Mouse (Mus musculus) stomach, embryonic 15.5 days (tissue): ENCODE data around the gene Pabpc1l. TPM values are rescaled to one million over a fixed set of nuclear protein-coding genes. Genes with fewer than 3 reads are reported as not detected.
A peak's percentile ranks its signal among the peaks of the same experiment; 100 is the strongest.

Experiments
- ATAC-seq: fragments of 200-750 bp; cut with Nextera tagmentation; 2 replicates; pipeline ENCODE4 v1.8.0; 2017; ENCODE audit warnings: low read depth, moderate number of reproducible peaks, moderate TSS enrichment; ENCODE audit not compliant: insufficient read depth, low FRiP score
- H3K27ac ChIP-seq: fragments of 300-500 bp; sonication (generic); 2 replicates; pipeline ENCODE4 v1.5.1; 2015; ENCODE audit warnings: mild to moderate bottlenecking, inconsistent platforms
- H3K27me3 ChIP-seq: fragments of 300-500 bp; sonication (generic); replicated peaks from 2 replicates; pipeline ENCODE4 v1.6.1; 2015; ENCODE audit warnings: inconsistent platforms
- H3K36me3 ChIP-seq: fragments of 300-500 bp; sonication (generic); 2 replicates; pipeline ENCODE4 v1.6.1; 2015; ENCODE audit warnings: inconsistent platforms
- H3K4me1 ChIP-seq: fragments of 300-500 bp; sonication (generic); 2 replicates; pipeline ENCODE4 v1.6.1; 2015; ENCODE audit warnings: inconsistent platforms
- H3K4me2 ChIP-seq: fragments of 300-500 bp; sonication (generic); 2 replicates; pipeline ENCODE4 v1.6.1; 2015; ENCODE audit warnings: mild to moderate bottlenecking, inconsistent platforms
- H3K4me3 ChIP-seq: fragments of 300-500 bp; sonication (generic); replicated peaks from 2 replicates; pipeline ENCODE4 v1.5.1; 2015; ENCODE audit warnings: inconsistent platforms
- H3K9ac ChIP-seq: fragments of 300-500 bp; sonication (generic); 2 replicates; pipeline ENCODE4 v1.6.1; 2015; ENCODE audit warnings: inconsistent platforms
- H3K9me3 ChIP-seq: fragments of 300-500 bp; sonication (generic); 2 replicates; pipeline ENCODE4 v1.6.1; 2016; ENCODE audit warnings: inconsistent platforms
- WGBS: fragments of 180-500 bp; shearing (Covaris S2); methylation state at CpG from one replicate; pipeline ENCODE4 v1.1.7; 2015; 5-methylcytosine and 5-hydroxymethylcytosine counted together
- polyA plus RNA-seq: library from polyadenylated mRNA; unstranded; fragments of >200 nt; fragmentation: Nextera tagmentation; extraction: Ambion mirVana; gene quantifications from 2 replicates; pipeline ENCODE4 v1.2.1, GENCODE M21; 2015

Pabpc1l gene
- polyA plus RNA-seq, 1 experiment from 2014 or later = 1.3 TPM

DNA sequence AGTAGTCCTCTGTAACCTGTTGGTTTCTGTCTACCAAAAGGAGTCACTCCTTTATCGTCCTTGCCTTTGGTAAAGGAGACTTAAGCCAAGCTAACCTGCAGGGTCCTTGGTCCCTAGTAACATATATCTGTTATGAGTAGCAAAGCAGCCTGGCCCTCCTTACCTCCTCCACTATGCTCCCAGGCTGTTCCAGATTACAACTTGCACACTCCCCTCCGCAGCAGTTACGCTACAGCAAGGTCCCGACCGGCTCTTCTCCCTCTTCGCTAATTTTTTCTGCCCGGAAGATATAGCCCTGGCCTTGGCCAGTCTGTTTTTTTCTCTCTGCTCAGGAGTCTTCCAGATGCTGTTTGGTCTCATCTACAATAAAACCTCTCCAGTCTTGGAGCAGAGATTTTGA is 47.9 kb downstream of the Pabpc1l start:
- Histone ChIP-seq H3K27me3 (no peaks in the 10 kb centered on the region), H3K9ac (no peak overlapping the region), H3K4me2 (no peak overlapping the region), H3K36me3 (no peaks in the 10 kb centered on the region), H3K4me3 (no peak overlapping the region), H3K27ac (no peak overlapping the region), H3K4me1 (peaks cover 20% of the 10 kb centered on the region), H3K9me3 (no peaks in the 10 kb centered on the region)
- no peak for ATAC-seq
- WGBS = 82% methylated on average over 7 of the region's 7 CpGs

DNA sequence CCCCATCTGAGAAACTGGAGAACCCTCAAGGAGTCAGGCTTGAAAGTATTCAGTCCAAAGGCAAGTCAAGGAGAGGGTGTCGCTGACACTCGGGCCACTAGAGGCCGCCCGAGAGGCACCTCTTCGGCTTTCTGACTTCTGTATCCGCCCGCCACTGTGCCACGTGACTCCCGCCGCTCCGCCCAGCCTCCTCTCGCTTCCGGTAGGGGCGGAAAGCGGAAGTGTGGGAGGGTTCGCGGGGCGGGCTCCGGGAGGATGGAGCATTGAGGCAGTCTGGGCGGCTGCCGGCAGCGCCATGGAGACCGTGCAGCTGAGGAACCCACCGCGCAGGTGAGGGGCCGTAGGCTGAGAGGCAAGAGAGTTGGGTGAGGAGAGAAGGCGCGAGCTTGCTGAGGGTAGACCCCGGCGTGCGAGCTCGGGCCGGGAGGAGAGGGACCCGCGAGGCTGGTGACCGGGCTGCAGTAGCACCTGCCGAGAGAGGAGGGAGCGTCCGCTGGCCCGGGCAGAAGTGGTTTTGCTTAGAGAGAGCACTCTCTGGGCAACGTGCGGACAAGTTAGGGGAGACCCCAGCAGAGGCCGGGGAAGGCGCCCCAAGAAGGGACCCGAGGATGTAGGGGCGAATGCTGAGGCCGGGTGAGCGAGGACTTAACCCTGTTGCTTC is 48.8 kb downstream of the Pabpc1l start:
- peak; percentile 83 for ATAC-seq
- Histone ChIP-seq H3K4me2 (peak overlapping the region; percentile 88), H3K4me1 (peaks cover 13% of the 10 kb centered on the region), H3K36me3 (no peaks in the 10 kb centered on the region), H3K27ac (peak overlapping the region; percentile 64), H3K27me3 (no peaks in the 10 kb centered on the region), H3K4me3 (peak overlapping the region; percentile 95), H3K9me3 (no peaks in the 10 kb centered on the region), H3K9ac (peak overlapping the region; percentile 71)
- under 1% methylated on average over 48 of the region's 48 CpGs for WGBS

DNA sequence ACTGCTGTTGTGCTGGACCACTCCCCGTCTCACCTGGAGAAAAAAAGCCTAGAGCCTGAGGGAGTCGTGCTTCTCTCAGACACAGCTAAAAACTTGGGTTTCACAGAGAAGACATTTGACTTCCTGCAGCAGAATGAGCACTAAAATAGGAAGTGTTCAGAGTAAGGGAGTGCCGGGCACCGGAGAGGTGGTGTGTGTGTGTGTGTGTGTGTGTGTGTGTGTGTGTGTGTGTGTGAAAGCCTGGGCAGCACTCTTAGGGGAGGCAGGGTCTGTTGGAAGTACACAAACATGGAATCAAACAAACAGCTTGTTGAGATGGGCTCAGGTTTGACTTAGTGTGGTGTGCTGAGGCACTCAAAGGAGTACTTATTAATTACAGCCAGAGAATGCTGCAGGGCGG is 49.8 kb downstream of the Pabpc1l start:
- no peaks in the 10 kb centered on the region for H3K27me3 ChIP-seq
- 0 out of 2 replicates have a peak, but pooled peaks cover 2% of the 10 kb centered on the region for H3K36me3 ChIP-seq
- no peak for ATAC-seq
- H3K4me1 ChIP-seq = peaks cover 9% of the 10 kb centered on the region; the same call in 1 of the 2 replicates
- no peaks in the 10 kb centered on the region for H3K9me3 ChIP-seq
- WGBS = 32% methylated on average over 5 of the region's 5 CpGs
- peak overlapping the region; percentile 95 for H3K4me3 ChIP-seq
- H3K27ac ChIP-seq = 0 out of 2 replicates have a peak overlapping the region, but pooled peaks have one; percentile 64
- peak overlapping the region; percentile 88 for H3K4me2 ChIP-seq
- H3K9ac ChIP-seq = peak overlapping the region; percentile 71; the same call in 1 of the 2 replicates

DNA sequence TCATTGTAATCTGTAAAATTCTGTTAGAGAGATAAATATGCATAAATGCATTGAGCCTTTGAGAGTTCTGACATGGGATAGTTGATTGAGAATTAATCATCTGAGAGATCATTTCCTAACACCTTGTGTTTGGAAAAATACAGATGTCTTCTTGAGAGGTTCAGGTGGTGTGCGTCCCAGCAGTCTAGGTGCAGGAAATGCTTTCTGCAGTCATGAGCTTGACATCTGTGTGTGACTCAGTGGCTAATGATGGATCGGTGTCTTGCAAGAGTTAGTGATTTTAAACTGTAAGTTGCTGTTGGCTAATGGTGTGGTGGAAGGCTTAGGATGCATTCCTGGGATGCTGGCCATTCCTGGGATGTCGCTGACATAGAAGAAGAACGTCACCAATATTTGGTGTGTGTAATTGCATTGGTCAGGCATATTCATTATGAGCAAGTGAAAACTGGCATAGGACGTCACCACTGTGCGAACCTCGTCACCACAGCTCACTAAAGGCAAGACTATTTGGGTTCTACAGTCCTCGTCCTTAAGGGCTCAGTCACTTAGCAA is 51.7 kb downstream of the Pabpc1l start:
- peaks cover 9% of the 10 kb centered on the region; the same call in 1 of the 2 replicates for H3K4me1 ChIP-seq
- 87% methylated on average over 8 of the region's 8 CpGs for WGBS
- no peak overlapping the region for H3K27ac ChIP-seq
- H3K4me3 ChIP-seq = no peak overlapping the region
- no peaks in the 10 kb centered on the region for H3K9me3 ChIP-seq
- H3K27me3 ChIP-seq = no peaks in the 10 kb centered on the region
- H3K9ac ChIP-seq = no peak overlapping the region
- H3K4me2 ChIP-seq = no peak overlapping the region
- ATAC-seq = no peak
- H3K36me3 ChIP-seq = 0 out of 2 replicates have a peak, but pooled peaks cover 3% of the 10 kb centered on the region

DNA sequence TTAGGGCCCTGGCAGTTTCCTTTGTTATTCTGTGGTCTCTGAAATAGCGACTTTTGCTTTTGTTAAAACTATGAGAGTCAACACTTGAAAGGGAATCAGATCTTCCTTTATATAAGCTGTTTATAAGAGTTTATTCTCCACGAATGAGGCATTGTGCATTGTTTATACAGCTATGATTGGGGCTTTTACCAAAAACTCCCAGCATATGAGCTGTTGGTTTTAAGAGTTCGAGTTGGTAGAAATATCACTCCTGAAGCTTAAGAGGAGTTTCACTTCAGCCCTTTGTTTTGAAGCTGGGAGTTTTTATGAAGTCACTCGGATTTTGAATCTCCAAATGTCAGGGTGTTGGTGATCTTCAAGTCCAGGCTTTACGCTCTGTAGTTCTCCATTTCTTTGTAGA is 52.6 kb downstream of the Pabpc1l start:
- H3K4me1 ChIP-seq = peaks cover 9% of the 10 kb centered on the region; the same call in 1 of the 2 replicates
- H3K27me3 ChIP-seq = no peaks in the 10 kb centered on the region
- H3K9me3 ChIP-seq = no peaks in the 10 kb centered on the region
- no peak for ATAC-seq
- H3K36me3 ChIP-seq = 0 out of 2 replicates have a peak, but pooled peaks cover 5% of the 10 kb centered on the region
- H3K27ac ChIP-seq = no peak overlapping the region
- WGBS = 74% methylated on average over 5 of the region's 5 CpGs
- H3K4me2 ChIP-seq = no peak overlapping the region
- no peak overlapping the region for H3K9ac ChIP-seq
- no peak overlapping the region for H3K4me3 ChIP-seq

DNA sequence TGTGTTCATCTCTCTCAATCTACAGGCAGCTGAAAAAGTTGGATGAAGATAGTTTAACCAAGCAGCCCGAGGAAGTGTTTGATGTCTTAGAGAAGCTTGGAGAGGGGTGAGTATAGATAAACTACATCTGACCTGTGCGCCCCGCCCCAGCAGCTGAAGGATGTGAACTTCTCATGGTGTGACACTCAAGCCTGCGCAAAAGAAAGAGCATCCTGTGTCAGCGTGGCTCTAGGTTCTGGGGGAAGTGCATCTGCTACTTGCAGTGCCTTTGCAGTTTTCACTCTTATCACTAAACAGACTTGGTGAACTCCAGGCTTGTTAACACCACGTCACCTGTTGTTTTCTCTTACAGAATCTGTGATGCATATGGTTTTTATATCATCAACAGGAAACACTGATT is 54.2 kb downstream of the Pabpc1l start:
- peaks cover 9% of the 10 kb centered on the region; the same call in 1 of the 2 replicates for H3K36me3 ChIP-seq
- WGBS = 76% methylated on average over 6 of the region's 6 CpGs
- H3K4me1 ChIP-seq = peaks cover 9% of the 10 kb centered on the region; the same call in 1 of the 2 replicates
- H3K27me3 ChIP-seq = no peaks in the 10 kb centered on the region
- H3K4me3 ChIP-seq = no peak overlapping the region
- H3K27ac ChIP-seq = no peak overlapping the region
- H3K9ac ChIP-seq = no peak overlapping the region
- no peak for ATAC-seq
- no peak overlapping the region for H3K4me2 ChIP-seq
- no peaks in the 10 kb centered on the region for H3K9me3 ChIP-seq

DNA sequence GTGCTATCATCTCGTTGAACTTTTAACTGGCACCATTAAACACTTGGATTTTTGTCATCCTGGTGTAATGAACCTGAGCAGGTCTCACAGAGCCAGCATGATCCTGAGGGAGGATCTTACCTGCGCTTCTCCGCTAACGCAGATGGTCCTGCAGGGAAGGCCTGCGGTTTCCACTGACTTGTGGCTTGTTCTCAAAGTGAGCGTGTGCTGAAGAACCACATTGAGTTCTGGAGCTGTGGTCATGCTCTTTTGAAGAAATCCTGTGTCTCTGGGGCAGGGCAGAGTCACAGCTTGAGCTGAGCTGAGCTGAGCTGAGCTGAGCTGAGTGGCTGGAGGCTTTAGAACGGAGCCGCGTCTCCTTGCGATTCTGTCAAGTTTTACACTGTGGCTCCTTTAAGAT is 56.3 kb downstream of the Pabpc1l start:
- Histone ChIP-seq H3K27ac (no peak overlapping the region), H3K9ac (no peak overlapping the region), H3K4me1 (no peaks in the 10 kb centered on the region), H3K36me3 (peaks cover 12% of the 10 kb centered on the region; the same call in 1 of the 2 replicates), H3K27me3 (no peaks in the 10 kb centered on the region), H3K9me3 (no peaks in the 10 kb centered on the region), H3K4me2 (no peak overlapping the region), H3K4me3 (no peak overlapping the region)
- whole genome bisulfite sequencing = 92% methylated on average over 10 of the region's 10 CpGs
- no peak for ATAC-seq

DNA sequence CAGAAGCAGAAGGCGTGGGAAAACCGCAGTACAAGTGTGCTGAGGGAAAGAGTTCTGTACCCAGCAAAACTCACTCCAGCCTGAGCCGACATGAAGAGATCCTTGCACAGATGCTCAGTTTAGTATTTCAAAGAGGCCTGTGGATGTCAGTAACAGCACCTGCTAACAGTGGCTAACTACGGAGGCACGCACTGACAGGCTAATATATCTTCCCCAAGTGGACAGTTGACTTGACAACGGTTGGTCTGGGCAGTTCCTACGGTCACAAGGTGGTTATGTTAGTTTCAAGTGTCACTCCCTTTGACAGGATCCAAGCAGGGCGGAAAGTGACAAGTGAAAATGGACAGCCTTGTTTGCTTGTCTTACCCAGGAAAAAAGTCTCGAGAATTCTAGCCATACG is 56.9 kb downstream of the Pabpc1l start:
- no peak overlapping the region for H3K4me2 ChIP-seq
- no peaks in the 10 kb centered on the region for H3K4me1 ChIP-seq
- peaks cover 12% of the 10 kb centered on the region; the same call in 1 of the 2 replicates for H3K36me3 ChIP-seq
- no peaks in the 10 kb centered on the region for H3K9me3 ChIP-seq
- WGBS = 85% methylated on average over 10 of the region's 10 CpGs
- no peak overlapping the region for H3K4me3 ChIP-seq
- no peak overlapping the region for H3K27ac ChIP-seq
- ATAC-seq = no peak
- H3K9ac ChIP-seq = no peak overlapping the region
- no peaks in the 10 kb centered on the region for H3K27me3 ChIP-seq

DNA sequence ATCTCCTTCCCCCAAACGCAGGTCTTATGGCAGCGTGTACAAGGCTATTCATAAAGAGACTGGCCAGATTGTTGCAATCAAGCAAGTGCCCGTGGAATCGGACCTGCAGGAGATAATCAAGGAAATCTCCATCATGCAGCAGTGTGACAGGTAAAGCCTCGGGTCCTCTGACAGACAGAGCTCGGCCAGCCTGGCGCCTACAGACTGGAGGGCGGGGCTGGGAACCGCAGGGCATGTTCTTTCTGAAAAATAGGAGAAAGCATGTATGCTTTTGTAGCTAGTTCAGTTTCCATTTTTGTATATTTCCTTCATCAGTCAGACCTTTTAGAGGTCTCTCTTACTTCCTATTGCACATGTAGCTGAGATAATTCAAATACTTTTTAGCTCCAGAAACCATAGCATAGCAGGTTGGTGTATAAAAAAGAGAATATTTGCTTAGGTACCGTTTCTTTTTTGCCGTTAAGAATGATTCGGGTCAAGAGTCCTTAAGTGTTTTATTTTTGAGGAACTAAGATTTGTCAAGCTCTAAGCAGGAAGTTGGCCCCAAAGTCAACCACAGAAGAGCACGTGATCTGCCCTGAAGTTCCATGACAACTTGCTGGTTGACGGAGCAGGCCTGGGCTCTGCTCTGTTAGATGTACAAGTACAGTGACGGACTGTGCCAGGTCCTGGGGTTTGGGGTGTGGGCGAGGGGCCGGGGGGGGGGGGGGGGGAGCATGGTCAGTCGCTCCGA is 58.5 kb downstream of the Pabpc1l start:
- Histone ChIP-seq H3K4me1 (no peaks in the 10 kb centered on the region), H3K27ac (no peak overlapping the region), H3K4me2 (no peak overlapping the region), H3K9me3 (no peaks in the 10 kb centered on the region), H3K9ac (no peak overlapping the region), H3K27me3 (no peaks in the 10 kb centered on the region), H3K36me3 (peaks cover 12% of the 10 kb centered on the region; the same call in 1 of the 2 replicates), H3K4me3 (no peak overlapping the region)
- 84% methylated on average over 19 of the region's 19 CpGs for WGBS
- no peak for ATAC-seq

DNA sequence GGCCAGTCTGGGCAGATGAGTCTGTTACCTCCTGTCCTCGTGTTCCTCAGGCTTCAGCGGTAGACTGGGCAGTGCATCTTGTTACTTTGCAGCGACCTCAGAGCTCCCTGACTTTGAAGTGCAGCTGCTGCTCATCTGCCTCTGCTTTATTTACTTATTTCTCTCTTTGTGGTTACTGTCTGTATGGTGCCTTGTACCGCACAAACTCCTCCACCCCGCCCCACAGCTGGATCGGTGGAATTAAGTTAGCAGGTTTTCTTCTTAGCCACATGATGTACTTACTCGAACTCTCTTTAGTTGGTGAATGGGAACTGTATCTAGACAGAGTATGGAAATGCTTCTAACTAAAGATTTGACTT is 59.1 kb downstream of the Pabpc1l start:
- Histone ChIP-seq H3K4me1 (no peaks in the 10 kb centered on the region), H3K27ac (no peak overlapping the region), H3K9ac (no peak overlapping the region), H3K27me3 (no peaks in the 10 kb centered on the region), H3K9me3 (no peaks in the 10 kb centered on the region), H3K36me3 (peaks cover 12% of the 10 kb centered on the region; the same call in 1 of the 2 replicates), H3K4me2 (no peak overlapping the region), H3K4me3 (no peak overlapping the region)
- WGBS = 78% methylated on average over 7 of the region's 7 CpGs
- ATAC-seq = no peak

DNA sequence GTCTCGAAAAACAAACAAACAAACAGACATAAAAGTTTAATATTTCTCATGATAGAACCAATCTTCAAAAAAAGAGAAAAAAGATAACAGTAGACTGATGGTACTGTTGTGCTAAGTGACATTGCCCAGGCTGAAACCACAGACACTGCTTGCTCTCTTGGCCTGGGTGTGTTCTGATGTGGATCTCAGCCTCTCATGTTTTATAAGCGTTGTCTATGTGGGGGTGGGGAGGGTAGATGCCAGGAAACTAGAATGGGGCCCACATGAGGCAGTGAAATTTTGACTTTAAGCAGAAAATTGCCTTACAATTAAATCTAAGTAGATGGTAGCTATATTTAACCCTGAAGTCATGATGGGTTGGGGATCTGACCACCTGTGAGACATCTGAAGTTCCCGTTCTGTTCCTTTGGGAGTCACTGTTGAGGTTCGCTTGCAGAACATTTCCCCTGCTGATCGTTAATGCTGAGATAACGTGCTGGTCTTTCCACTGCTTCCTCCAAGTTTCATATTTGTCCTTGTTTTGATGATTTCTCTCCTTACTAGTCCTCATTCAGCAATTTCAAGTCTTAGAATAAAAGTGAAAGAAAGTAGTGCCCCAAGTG is 62.3 kb downstream of the Pabpc1l start:
- Histone ChIP-seq H3K27ac (no peak overlapping the region), H3K9ac (no peak overlapping the region), H3K27me3 (no peaks in the 10 kb centered on the region), H3K4me3 (no peak overlapping the region), H3K4me2 (no peak overlapping the region), H3K9me3 (no peaks in the 10 kb centered on the region), H3K36me3 (peaks cover 12% of the 10 kb centered on the region; the same call in 1 of the 2 replicates), H3K4me1 (no peaks in the 10 kb centered on the region)
- ATAC-seq = no peak
- WGBS = 89% methylated on average over 6 of the region's 6 CpGs

DNA sequence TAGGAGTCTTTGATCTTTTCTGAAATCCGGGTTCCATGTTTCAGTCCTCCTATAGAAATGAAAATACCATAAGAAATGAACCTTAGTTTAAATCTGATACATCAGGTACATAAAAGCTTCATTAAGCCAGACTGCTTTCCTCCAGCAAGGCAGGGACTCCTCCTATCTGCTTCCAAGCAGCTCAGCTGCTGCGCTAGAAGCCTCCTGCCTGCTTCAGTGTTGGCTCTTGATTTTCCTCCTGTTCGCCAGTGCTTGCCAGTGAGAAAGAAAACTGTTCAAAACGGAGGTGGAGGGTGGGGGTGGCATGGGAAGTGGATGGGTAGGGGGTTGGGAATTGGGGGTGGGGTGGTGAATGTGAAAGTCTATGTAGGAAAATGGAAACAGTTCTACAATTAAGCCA is 64.3 kb downstream of the Pabpc1l start:
- ATAC-seq = no peak
- no peaks in the 10 kb centered on the region for H3K9me3 ChIP-seq
- H3K4me2 ChIP-seq = no peak overlapping the region
- H3K27ac ChIP-seq = no peak overlapping the region
- WGBS = 89% methylated on average over 4 of the region's 4 CpGs
- H3K9ac ChIP-seq = no peak overlapping the region
- no peaks in the 10 kb centered on the region for H3K27me3 ChIP-seq
- no peak overlapping the region for H3K4me3 ChIP-seq
- H3K36me3 ChIP-seq = peaks cover 8% of the 10 kb centered on the region; the same call in 1 of the 2 replicates
- no peaks in the 10 kb centered on the region for H3K4me1 ChIP-seq
